Mouse (Mus musculus) lung, postnatal 0 days (tissue): Measurements from ENCODE around the gene Psip1.

Source experiments
- CTCF ChIP-seq: IDR thresholded peaks from 2 replicates; pipeline ENCODE4 v1.5.1; 2016; ENCODE audit warnings: antibody characterized with exemption, mild to moderate bottlenecking
- EP300 ChIP-seq: IDR thresholded peaks from 2 replicates; pipeline ENCODE4 v1.6.1; 2016; ENCODE audit warnings: antibody characterized with exemption, mild to moderate bottlenecking, control low read depth

GRCm38 (mm10) chr4:83526270-83526987 is 40.2 kb upstream of the Psip1 start:
- TF ChIP-seq EP300 (no peak), CTCF (no peak)
